Mouse (Mus musculus) heart, postnatal 0 days (tissue): ENCODE measurements around the gene Cul4a. TPM values are rescaled to one million over a fixed set of nuclear protein-coding genes. Genes with fewer than 3 reads are reported as not detected.

Experiments
- ATAC-seq: fragments of 200-750 bp; cut with Nextera tagmentation; 2 replicates; pipeline ENCODE4 v1.8.0; 2017; ENCODE audit warnings: low read depth, moderate number of reproducible peaks, moderate library complexity; ENCODE audit not compliant: insufficient read depth
- DNase-seq: peaks from one replicate; pipeline ENCODE4 v3.0.0-alpha.2; 2016; ENCODE audit warnings: low spot score
- H3K27ac ChIP-seq: fragments of 300-500 bp; sonication (generic); 2 replicates; pipeline ENCODE4 v1.5.1; 2014; ENCODE audit warnings: low read depth, mild to moderate bottlenecking
- H3K27me3 ChIP-seq: fragments of 300-500 bp; sonication (generic); 2 replicates; pipeline ENCODE4 v1.6.1; 2014; ENCODE audit warnings: low read length, mixed read lengths; ENCODE audit not compliant: control insufficient read depth, insufficient read depth
- H3K36me3 ChIP-seq: fragments of 300-500 bp; sonication (generic); replicated peaks from 2 replicates; pipeline ENCODE4 v1.6.1; 2014; ENCODE audit warnings: low read length, mixed read lengths; ENCODE audit not compliant: control insufficient read depth, insufficient read depth
- H3K4me1 ChIP-seq: fragments of 300-500 bp; sonication (generic); 2 replicates; pipeline ENCODE4 v1.6.1; 2014; ENCODE audit warnings: antibody characterized with exemption; ENCODE audit not compliant: control insufficient read depth, insufficient read depth
- H3K4me2 ChIP-seq: fragments of 300-500 bp; sonication (generic); 2 replicates; pipeline ENCODE4 v1.6.1; 2014; ENCODE audit warnings: low read depth, mild to moderate bottlenecking, low read length, moderate library complexity
- H3K4me3 ChIP-seq: fragments of 300-500 bp; sonication (generic); 2 replicates; pipeline ENCODE4 v1.5.1; 2014; ENCODE audit warnings: low read depth, low read length
- H3K9ac ChIP-seq: fragments of 300-500 bp; sonication (generic); replicated peaks from 2 replicates; pipeline ENCODE4 v1.6.1; 2014; ENCODE audit warnings: low read depth, low read length, mixed read lengths
- H3K9me3 ChIP-seq: fragments of 300-500 bp; sonication (generic); replicated peaks from 2 replicates; pipeline ENCODE4 v1.6.1; 2016; ENCODE audit warnings: low read length; ENCODE audit not compliant: control insufficient read depth
- CTCF ChIP-seq: IDR thresholded peaks from 2 replicates; pipeline ENCODE4 v1.5.1; 2016; ENCODE audit warnings: antibody characterized with exemption, control low read depth, low read depth
- EP300 ChIP-seq: IDR thresholded peaks from 2 replicates; pipeline ENCODE4 v1.6.1; 2016; ENCODE audit warnings: antibody characterized with exemption, low read depth
- WGBS: fragments of 180-500 bp; shearing (Covaris S2); extraction: QIAGEN DNeasy Blood & Tissue Kit; methylation state at CpG from one replicate; pipeline ENCODE4 v1.1.7; 2014; 5-methylcytosine and 5-hydroxymethylcytosine counted together
- polyA plus RNA-seq: library from polyadenylated mRNA; unstranded; fragments of >200 nt; fragmentation: Nextera tagmentation; extraction: Ambion mirVana; gene quantifications from 2 replicates; pipeline ENCODE4 v1.2.1, GENCODE M21; 2015
- total RNA-seq: library from RNA; depleted of rRNA; stranded (reverse); fragments of >200 nt; gene quantifications from 2 replicates; pipeline ENCODE4 v1.2.3, GENCODE M21; 2014; ENCODE audit warnings: low replicate concordance; rRNA removed

Cul4a gene
- total RNA-seq: 140 and 158 TPM in 2 replicates
- 81.4 and 88.2 TPM in 2 replicates for polyA plus RNA-seq

GRCm38 (mm10) chr8:13105087-13105881, at the start of gene Cul4a, which contains the start of gene Pcid2:
TSS of gene Cul4a (plus strand) at chr8:13105621.
TSS of gene Pcid2 (minus strand) at chr8:13105459.
- H3K36me3 ChIP-seq: no peaks in the 10 kb centered on the region
- peaks cover 23% of the 10 kb centered on the region for H3K4me1 ChIP-seq
- DNase-seq (peak; percentile 96), ATAC-seq (peak; percentile 95)
- H3K4me2 ChIP-seq: peak within 1 kb of the TSS; percentile 98
- WGBS: under 1% methylated on average over 76 of the region's 87 CpGs
- H3K27me3 ChIP-seq: no peaks in the 10 kb centered on the region
- H3K4me3 ChIP-seq: peak within 1 kb of the TSS; percentile 88
- no peaks in the 10 kb centered on the region for H3K9me3 ChIP-seq
- H3K9ac ChIP-seq: peak within 1 kb of the TSS; percentile 97
- H3K27ac ChIP-seq: peak within 1 kb of the TSS; percentile 95
- no peak for TF ChIP-seq EP300
- peak; percentile 64 for TF ChIP-seq CTCF

DNA sequence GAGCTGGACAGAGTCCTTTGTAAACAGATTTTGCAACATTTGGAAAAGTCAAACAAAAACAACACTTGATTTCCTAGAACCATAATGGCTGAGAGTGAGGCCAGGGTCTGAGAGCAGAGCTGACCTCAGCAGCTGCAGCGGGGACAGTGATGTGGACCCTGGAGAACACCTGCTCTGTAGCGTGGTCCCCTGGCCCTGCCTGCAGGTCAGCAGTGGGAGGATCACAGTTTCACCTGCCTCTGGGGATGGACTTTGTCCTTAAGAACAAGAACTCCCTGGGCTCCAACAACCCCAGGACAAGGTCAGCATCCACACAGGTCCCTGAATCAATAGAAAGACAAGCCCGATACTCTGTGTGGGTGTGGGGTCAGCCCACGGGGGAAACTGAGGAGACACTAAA, 48.1 kb upstream of the Cul4a start:
- no peak for TF ChIP-seq CTCF
- TF ChIP-seq EP300: no peak
- no peak for ATAC-seq
- H3K36me3 ChIP-seq: no peaks in the 10 kb centered on the region
- H3K27ac ChIP-seq: no peak overlapping the region
- no peaks in the 10 kb centered on the region for H3K9me3 ChIP-seq
- no peak overlapping the region for H3K4me3 ChIP-seq
- no peaks in the 10 kb centered on the region for H3K4me1 ChIP-seq
- WGBS: 81% methylated on average over 4 of the region's 4 CpGs
- H3K27me3 ChIP-seq: no peaks in the 10 kb centered on the region
- no peak for DNase-seq
- H3K4me2 ChIP-seq: no peak overlapping the region
- no peak overlapping the region for H3K9ac ChIP-seq

DNA sequence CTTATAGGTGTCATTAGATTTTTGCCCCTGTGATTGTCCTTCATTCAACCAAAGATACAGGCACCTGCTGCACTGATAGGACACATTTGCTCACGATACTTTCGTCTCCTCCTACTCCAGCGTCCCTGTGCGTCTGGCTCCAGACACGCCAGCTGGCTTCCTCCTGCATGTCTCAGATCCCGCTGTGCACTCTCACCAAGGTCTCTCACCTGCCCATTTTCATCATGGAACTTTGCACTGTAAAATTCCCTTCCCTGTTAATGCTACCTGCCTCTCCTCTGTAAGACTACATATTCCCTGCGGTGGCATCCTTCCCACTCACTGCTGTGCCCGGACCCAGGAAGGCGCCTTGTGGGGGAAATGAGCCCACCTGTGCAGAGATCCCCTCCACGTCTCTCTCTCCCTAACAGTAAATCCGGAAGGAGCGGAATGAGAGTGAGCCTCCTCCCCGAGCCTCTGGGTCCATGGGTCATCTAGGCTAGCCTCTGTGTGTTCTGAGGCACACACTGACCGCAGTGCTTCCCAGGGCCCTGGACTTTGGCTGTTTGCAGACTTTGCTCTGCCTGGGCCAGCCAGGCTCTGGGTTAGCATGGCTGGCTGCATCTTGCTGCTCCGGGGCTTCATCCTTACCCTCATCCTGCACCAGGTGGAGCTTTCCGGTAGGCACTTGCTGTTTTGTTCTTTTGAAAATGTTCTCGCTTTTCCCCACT, 44.8 kb upstream of the Cul4a start, which contains the start of gene Proz:
TSS of gene Proz (plus strand) at position 474 of the 710 bp plus-strand sequence.
- no peak for DNase-seq
- TF ChIP-seq CTCF (no peak), EP300 (no peak)

DNA sequence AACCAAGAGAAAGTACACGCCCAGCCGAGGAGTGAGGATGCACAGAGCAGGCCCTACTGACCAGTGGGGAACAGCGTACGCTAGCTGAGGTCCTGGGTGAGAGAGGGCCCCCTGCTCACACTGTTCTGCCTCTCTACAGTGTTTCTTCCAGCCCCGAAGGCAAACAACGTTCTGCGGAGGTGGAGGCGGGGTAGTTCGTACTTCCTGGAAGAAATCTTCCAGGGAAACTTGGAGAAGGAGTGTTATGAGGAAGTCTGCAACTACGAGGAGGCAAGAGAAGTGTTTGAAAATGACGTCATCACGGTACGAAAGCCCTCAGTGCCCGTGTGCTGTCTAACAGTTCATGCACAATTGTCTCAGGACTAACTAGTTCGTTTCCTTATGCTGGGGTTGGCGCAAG, 42.3 kb upstream of the Cul4a start:
- H3K27me3 ChIP-seq: no peaks in the 10 kb centered on the region
- TF ChIP-seq CTCF (no peak), EP300 (no peak)
- no peak for ATAC-seq
- 70% methylated on average over 16 of the region's 16 CpGs for WGBS
- no peaks in the 10 kb centered on the region for H3K9me3 ChIP-seq
- H3K4me1 ChIP-seq: no peaks in the 10 kb centered on the region
- H3K9ac ChIP-seq: no peak overlapping the region
- no peak overlapping the region for H3K4me3 ChIP-seq
- DNase-seq: no peak
- H3K36me3 ChIP-seq: no peaks in the 10 kb centered on the region
- no peak overlapping the region for H3K4me2 ChIP-seq
- no peak overlapping the region for H3K27ac ChIP-seq

More for the DNA sequence above, 44.8 kb upstream of the Cul4a start, which contains the start of gene Proz:
- ATAC-seq: no peak
- H3K4me3 ChIP-seq: no peak within 1 kb of the TSS
- no peaks in the 10 kb centered on the region for H3K4me1 ChIP-seq
- no peak within 1 kb of the TSS for H3K27ac ChIP-seq
- no peaks in the 10 kb centered on the region for H3K9me3 ChIP-seq
- no peak within 1 kb of the TSS for H3K9ac ChIP-seq
- 67% methylated on average over 17 of the region's 17 CpGs for WGBS
- no peak within 1 kb of the TSS for H3K4me2 ChIP-seq
- no peaks in the 10 kb centered on the region for H3K36me3 ChIP-seq
- H3K27me3 ChIP-seq: no peaks in the 10 kb centered on the region

DNA sequence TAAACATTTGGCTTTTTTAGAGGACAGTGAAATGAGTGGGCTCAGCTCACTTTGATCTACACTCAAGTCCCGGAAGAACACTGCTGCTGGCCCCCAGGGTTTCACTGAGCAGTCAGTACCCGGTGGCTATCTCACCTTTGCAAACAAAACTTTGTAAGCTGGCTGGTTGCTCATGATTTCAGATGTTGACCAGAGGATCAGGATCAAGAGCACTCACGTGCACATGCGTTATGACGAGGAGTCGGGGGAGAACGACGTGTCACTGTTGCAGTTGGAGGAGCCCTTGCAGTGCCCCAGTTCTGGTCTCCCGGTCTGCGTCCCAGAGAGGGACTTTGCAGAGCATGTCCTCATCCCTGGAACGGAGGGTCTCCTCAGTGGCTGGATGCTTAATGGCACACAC, 32.2 kb upstream of the Cul4a start:
- Histone ChIP-seq H3K36me3 (peaks cover 39% of the 10 kb centered on the region), H3K27me3 (no peaks in the 10 kb centered on the region), H3K4me1 (no peaks in the 10 kb centered on the region), H3K4me3 (no peak overlapping the region), H3K27ac (no peak overlapping the region), H3K9me3 (no peaks in the 10 kb centered on the region), H3K4me2 (no peak overlapping the region), H3K9ac (no peak overlapping the region)
- no peak for DNase-seq
- no peak for TF ChIP-seq CTCF
- no peak for TF ChIP-seq EP300
- no peak for ATAC-seq
- WGBS: 87% methylated on average over 11 of the region's 11 CpGs
